Mouse (Mus musculus): ENCODE measurements at regions not wholly inside any gene's neighbourhood (a gene's known extent, or its start where the extent isn't known, plus 50 kb on each side); places are given as distances from the start of the nearest gene placed in this dataset.

DNA sequence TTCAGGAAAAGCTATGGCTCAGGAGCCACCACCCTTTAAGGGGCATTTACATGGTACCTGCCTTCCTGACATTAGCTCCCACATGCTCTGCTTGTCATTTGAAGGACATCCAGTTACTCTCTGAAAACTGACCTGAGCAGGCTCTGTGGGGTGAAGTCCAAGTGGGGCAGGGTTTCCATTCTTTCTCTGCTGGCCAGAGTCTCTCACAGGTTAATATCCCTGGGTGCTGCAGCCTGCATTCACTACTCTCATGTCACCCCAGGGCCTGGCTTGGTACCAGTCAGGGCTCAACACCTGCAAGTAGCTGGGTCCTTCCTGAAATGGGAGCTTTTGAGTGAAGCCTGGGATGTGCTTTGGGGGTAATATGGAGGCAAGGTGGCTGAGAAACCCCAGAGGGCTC, 188.8 kb upstream of the Ncam1 start:
- no peak for ATAC-seq (replicated peaks in 1 of 2; ENCODE audit: insufficient read depth in 1 of 2, low FRiP score in 2 of 2, low TSS enrichment in 1 of 2, low read depth in 1 of 2, poor library complexity in 2 of 2, severe bottlenecking in 2 of 2)

DNA sequence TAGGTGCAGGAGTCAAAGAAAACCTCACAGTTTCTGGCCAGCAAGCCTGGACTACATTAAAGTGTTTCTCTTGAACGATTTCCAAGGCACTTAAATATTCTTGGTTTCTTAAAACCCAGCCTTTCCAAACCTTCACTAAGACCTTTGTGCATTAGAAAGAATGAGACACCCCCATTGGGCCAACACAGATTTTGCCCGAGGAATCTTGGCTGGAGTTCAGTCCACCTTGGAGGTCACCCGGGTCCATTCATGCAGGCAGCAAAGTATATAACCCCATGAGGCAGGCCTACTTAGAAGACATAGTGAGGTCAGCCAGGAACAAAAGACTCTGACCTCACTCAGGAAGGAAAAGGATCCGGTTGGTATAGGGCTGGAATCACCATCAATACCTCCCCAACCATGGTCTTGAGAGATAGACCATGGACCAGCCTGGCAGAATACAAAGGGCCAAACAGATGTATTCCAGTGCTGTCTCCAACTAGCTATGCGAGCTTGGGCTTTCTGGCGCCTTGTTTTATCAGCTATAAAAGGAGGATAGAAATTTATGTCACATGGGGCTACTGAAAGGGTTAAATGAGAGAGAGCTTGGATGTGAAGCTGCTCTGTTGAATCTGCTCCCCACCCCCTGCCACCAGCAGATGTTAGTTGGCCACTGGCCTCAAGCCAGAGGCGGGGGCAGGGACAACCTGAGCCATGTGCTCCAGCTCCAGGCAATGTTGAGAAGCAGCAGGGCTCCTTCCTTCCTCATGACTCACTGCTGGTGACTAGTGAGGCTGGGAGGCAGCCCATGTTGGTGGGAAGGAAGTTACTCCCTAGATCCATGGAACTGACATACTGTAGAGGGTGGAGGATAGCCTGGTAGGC, 181.9 kb upstream of the Ncam1 start:
- no peak for ATAC-seq (replicated peaks in 1 of 2; ENCODE audit: insufficient read depth in 1 of 2, low FRiP score in 2 of 2, low TSS enrichment in 1 of 2, low read depth in 1 of 2, poor library complexity in 2 of 2, severe bottlenecking in 2 of 2)

DNA sequence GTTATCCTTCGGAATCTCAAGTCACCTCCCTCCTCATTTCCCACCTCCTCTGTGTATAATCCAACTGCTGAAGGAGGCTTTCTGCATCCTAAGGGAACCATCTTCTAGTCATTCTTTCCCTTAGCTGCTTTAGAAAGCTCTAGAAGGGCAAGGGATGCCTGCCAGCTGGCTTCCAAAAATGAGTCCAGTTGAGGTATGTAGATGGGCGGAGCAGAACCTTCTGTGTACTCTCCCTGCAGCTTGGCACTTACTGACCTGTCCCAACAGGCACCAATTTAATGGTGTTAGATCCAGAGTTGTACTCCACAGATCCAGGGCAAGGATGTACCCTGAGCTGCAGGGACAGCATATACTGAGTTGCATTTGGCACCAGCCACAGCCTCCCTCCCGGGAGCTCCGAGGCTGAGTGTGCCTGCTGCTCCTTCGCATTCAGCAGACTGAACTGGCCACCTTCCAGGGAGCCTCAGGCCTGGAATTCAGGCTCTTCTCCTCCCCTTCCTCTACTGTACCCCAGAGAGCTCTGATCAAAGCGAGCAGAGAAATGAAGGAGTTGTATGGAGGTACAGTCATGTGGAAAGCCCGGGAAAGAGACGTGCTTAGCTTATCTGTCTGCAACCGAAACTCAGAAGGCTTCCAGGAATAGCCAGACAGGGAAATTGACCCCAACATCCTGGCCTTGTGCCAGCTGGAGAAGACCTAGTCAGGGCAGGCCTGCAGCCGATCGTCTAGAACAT, 177.4 kb upstream of the Ncam1 start:
- ATAC-seq (replicated peaks in 1 of 2; ENCODE audit: insufficient read depth in 1 of 2, low FRiP score in 2 of 2, low TSS enrichment in 1 of 2, low read depth in 1 of 2, poor library complexity in 2 of 2, severe bottlenecking in 2 of 2): no peak

DNA sequence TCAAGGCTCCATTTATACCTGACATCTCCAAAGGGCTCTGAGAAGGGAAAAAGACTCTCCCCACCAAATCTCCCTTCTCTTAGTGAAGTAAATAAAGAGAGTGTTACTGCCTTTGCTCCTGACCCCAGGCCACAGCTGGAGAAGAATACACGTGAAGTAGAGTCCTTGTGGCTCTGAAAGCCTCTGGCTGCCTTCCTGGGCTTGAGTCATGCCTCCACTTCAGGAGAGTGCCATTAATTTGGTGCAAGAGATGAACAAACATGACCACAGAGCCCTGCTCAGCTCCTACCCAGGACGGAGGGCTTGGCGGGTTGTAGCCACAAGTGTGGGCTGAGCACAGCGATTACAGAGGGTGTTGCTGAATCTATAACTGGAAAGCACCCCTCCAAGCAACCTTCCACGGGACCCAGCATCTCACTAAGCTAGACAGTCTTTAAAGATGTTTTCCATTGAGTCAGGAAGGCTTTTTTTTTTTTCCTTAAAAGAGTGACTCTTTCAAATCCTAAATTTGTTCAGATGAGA, 175.3 kb upstream of the Ncam1 start:
- ATAC-seq (replicated peaks in 1 of 2; ENCODE audit: insufficient read depth in 1 of 2, low FRiP score in 2 of 2, low TSS enrichment in 1 of 2, low read depth in 1 of 2, poor library complexity in 2 of 2, severe bottlenecking in 2 of 2): no peak

DNA sequence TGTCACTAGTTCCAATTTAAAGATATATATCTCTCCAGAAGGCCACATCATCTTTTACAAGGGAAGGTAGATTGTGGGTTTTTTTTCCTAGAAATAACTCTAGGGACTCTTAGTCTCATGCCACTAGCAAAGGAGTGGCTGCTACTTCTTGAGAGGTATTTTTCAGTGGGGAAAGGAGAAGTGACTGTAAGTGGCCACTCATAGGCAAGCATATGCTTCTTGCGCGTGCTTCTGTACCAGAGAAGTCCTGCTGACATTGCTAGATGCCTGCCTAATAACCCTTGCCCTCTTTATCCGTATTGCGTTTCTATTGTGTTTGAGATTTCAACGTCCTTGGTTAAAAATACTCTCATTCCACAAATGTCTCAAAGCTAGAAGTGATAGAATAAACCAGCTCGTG, 170.7 kb upstream of the Ncam1 start:
- ATAC-seq (replicated peaks in 1 of 2; ENCODE audit: insufficient read depth in 1 of 2, low FRiP score in 2 of 2, low TSS enrichment in 1 of 2, low read depth in 1 of 2, poor library complexity in 2 of 2, severe bottlenecking in 2 of 2): no peak

DNA sequence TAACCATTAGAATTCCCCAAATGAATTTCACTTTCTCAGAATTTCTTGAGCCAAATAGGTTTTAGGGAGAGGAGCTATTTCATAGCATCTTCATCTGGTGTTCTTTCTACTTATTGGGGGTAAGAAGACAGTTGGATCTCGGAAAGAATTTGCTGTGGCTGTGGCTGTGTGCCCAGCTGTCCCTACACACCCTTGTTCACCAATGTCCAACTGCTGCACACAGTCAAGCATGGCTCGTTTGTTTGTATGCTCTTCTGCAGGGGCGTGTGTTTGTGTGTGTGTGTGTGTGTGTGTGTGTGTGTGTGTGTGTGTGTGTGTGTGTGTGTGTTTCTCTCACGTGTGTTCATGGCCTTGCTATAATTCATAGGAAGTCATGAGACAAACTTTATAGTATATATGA, 165.9 kb upstream of the Ncam1 start:
- no peak for ATAC-seq (replicated peaks in 1 of 2; ENCODE audit: insufficient read depth in 1 of 2, low FRiP score in 2 of 2, low TSS enrichment in 1 of 2, low read depth in 1 of 2, poor library complexity in 2 of 2, severe bottlenecking in 2 of 2)

DNA sequence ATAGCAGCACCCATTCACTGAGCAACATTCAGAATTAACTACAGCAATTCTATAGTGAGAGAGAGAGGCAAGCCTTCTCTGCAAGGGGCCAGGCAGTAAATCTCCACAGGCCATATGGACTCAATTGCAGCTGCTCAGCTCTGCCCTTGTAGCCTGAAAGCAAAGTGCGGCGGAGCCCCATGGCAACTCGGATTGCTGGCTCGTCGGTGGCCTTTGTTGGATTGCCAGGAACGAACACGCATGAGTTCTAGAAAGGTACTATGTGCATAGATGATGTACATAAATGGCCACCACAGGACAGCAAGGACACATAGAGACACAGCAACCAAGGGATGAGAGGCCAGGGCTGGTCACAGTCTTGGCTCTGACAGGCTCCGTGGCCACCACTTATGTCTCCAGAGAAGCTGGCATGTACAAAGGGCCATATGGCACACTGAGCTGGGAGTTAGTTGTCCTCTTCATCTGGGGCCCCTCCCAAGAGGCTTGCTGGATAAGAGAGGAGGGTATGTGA, 163.9 kb upstream of the Ncam1 start:
- no peak for ATAC-seq (replicated peaks in 1 of 2; ENCODE audit: insufficient read depth in 1 of 2, low FRiP score in 2 of 2, low TSS enrichment in 1 of 2, low read depth in 1 of 2, poor library complexity in 2 of 2, severe bottlenecking in 2 of 2)

DNA sequence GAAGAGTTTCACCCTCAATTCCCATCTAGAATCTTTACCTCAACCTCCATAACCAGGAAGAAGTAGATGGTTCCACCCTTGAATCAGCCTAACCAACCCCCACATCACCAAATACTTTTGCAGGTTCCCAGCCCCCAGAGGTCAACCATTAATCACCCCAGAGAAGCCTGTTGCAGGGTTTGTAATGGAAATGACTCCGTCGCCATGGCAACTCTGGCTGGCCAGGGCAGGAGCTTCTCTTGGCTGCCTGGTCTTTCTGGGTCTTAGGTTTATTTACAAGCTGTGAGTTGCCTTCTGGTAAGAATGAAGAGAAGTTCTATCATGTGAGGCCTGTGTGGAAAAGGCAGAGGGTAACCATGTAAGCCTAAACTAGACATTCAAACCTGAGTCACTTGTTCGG, 163.2 kb upstream of the Ncam1 start:
- no peak for ATAC-seq (replicated peaks in 1 of 2; ENCODE audit: insufficient read depth in 1 of 2, low FRiP score in 2 of 2, low TSS enrichment in 1 of 2, low read depth in 1 of 2, poor library complexity in 2 of 2, severe bottlenecking in 2 of 2)

DNA sequence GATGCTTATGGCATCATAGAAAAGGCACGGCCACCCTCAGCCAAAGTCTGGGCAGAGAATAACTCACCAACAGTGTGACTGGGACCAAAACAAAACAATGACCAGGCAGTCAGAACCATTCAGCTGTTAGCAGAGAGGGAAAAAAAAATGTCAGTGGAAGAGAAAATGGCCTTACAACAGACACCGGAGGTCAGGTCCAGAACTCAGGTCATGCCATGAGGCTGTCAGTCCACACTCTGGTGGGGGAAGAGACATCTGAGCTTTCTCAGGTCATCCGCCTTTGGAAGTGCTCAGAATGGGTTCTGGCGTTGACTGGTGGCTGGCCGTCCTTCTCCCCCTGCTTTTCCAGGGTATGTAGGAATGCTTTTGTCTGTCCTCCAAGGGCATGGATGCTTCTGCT, 162.6 kb upstream of the Ncam1 start:
- no peak for ATAC-seq (replicated peaks in 1 of 2; ENCODE audit: insufficient read depth in 1 of 2, low FRiP score in 2 of 2, low TSS enrichment in 1 of 2, low read depth in 1 of 2, poor library complexity in 2 of 2, severe bottlenecking in 2 of 2)

DNA sequence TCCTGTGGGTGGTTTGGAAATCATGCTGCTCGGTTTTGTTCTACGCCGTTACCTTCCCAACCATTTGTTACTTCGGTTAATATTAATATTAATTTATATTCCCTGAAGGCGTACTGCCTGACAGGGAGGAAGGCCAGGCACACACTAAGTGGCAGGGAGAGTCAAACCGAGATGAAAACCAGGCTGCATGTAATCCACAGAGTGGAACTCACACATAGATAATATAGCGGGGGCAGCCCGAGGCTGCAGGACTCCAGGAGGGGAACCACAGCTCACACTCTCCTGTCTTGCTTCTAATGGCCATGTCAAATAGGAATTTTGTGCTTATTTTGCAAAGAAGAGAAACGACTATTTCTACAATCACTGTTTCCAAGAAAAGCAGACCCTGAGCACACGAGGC, 161.3 kb upstream of the Ncam1 start:
- ATAC-seq (replicated peaks in 1 of 2; ENCODE audit: insufficient read depth in 1 of 2, low FRiP score in 2 of 2, low TSS enrichment in 1 of 2, low read depth in 1 of 2, poor library complexity in 2 of 2, severe bottlenecking in 2 of 2): no peak

DNA sequence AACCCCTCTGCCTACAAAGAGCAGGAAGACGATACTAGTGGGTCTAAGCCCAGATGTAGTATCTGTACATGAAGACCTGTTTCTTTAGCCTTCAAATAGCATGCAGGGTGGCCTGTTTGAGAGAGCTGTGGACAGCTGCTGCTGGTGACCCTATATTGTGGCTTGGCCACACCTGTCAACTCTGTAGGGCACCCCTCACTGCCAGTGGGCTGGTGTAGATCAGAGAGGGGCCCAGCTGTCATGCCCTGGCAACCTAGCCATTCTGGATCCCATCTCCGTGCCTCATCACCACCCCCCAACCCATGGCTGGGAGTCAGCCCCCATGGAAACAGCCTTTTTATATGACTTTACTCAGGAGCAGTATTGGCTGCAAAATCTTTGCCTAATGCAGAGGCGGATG, 160.2 kb upstream of the Ncam1 start:
- ATAC-seq (replicated peaks in 1 of 2; ENCODE audit: insufficient read depth in 1 of 2, low FRiP score in 2 of 2, low TSS enrichment in 1 of 2, low read depth in 1 of 2, poor library complexity in 2 of 2, severe bottlenecking in 2 of 2): no peak

DNA sequence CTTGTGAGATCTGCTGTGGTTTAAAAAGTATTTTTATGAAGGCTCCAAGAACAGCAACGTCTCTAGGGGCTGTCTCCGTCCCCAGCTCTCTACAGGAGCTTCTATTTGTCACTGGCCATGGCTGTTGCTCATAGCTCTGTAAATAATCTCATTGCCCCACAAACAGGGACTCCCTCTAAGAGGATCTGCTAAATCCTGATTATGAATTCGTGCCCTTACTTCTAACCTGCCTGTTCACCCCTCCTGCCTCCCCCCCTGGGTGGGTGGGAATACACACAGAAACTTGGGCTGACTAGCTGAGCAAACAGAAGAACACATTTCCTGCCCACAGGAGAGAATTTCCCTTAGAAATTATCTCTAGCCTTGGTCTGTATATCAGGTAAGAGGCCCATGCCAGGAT, 155.9 kb upstream of the Ncam1 start:
- ATAC-seq (replicated peaks in 1 of 2; ENCODE audit: insufficient read depth in 1 of 2, low FRiP score in 2 of 2, low TSS enrichment in 1 of 2, low read depth in 1 of 2, poor library complexity in 2 of 2, severe bottlenecking in 2 of 2): no peak

DNA sequence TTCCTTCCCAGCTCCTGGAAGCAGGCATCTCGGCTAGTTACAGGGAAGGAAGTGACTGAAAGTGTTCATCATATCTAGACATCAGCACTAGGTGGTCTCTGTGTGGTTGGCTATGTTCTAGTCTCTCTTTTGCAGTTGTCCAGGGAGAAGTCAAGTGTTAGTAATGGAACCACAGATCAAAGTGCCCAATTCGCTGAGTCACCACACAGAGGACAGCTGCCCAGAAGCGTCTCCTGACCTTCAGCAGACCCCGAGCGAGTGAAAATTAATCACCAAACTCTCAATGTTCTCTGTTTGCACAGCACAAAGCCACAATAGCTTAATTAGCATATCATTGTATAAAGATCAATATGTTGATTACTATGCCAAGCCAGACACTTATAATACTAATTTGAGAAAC, 151.6 kb upstream of the Ncam1 start:
- no peak for ATAC-seq (replicated peaks in 1 of 2; ENCODE audit: insufficient read depth in 1 of 2, low FRiP score in 2 of 2, low TSS enrichment in 1 of 2, low read depth in 1 of 2, poor library complexity in 2 of 2, severe bottlenecking in 2 of 2)

DNA sequence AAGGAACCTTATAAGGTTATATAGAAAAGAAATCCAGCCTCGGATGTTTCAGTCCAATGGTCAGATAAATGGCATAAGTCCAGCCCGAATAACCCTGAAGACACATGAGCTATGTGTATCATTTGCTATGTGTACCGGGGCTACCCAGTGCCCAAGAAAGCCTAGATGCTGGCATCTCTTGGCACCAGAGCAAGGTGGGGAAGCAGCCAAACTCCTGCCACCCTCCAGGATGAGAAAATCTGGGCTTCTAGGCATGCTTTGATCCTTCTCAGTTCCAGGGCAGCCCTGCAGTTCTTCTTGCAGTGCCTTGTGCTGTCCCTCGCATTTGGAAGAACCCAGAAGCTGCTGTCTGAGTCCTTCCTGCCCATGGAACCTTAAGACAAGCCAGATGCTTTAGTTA, 149.8 kb upstream of the Ncam1 start:
- ATAC-seq (replicated peaks in 1 of 2; ENCODE audit: insufficient read depth in 1 of 2, low FRiP score in 2 of 2, low TSS enrichment in 1 of 2, low read depth in 1 of 2, poor library complexity in 2 of 2, severe bottlenecking in 2 of 2): no peak

DNA sequence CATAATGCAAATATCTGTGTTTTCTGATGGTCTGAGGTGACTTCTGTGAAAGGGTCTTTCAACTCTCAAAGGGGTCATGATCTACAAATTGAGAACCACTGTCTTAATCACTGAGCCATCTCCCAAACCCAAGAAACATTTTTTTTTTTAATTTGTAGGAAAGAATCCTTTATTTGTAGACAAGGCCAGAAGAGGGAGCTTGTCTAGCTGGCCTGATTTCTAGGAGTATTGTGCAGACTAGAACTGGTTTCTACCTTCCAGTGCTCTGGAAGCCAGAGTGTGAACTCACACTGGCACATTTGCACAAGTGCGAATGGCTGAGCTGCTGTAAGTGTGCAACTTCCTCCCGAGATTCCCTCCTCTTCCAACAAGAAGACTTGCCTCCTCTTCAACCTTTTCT, 148.1 kb upstream of the Ncam1 start:
- ATAC-seq (replicated peaks in 1 of 2; ENCODE audit: insufficient read depth in 1 of 2, low FRiP score in 2 of 2, low TSS enrichment in 1 of 2, low read depth in 1 of 2, poor library complexity in 2 of 2, severe bottlenecking in 2 of 2): no peak

DNA sequence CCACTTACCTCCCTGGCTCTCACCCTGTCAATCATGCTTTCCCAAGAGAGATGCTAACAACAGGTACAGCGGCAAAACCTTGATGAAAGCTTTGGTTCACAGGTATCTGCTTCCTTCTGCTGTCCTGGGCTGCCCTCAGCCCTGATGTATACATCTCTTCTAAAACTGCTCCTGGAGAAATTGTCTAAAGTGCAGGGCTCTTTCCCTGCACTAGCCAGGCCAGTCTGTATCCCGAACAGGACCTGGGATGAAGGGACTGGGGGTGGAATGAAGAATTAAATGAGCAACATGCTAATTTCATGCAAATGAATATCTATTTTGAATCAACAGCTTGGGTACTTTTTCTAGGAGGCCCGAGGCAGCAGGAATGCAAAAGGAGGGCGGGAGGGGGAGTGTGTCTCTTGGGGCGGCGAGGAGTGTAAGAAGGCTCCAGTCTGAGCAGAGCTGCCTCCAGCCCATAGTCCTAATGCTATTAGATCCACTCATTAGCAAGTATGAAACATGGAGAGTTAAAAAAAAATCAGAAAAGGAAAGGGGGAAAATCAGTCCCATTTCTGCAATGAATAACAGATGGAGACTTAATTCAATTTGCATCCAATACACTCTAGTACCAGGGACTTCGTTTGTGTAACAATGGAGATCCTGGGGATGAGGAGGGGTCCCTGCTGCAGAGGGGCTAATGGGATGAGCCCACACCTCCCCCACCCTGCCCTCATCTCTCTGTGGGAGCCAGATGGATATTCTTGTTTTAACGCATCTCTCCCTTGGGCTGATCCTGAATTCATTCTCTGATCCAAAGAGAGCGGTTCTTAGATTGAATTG, 137.0 kb upstream of the Ncam1 start:
- no peak for ATAC-seq (replicated peaks in 1 of 2; ENCODE audit: insufficient read depth in 1 of 2, low FRiP score in 2 of 2, low TSS enrichment in 1 of 2, low read depth in 1 of 2, poor library complexity in 2 of 2, severe bottlenecking in 2 of 2)

DNA sequence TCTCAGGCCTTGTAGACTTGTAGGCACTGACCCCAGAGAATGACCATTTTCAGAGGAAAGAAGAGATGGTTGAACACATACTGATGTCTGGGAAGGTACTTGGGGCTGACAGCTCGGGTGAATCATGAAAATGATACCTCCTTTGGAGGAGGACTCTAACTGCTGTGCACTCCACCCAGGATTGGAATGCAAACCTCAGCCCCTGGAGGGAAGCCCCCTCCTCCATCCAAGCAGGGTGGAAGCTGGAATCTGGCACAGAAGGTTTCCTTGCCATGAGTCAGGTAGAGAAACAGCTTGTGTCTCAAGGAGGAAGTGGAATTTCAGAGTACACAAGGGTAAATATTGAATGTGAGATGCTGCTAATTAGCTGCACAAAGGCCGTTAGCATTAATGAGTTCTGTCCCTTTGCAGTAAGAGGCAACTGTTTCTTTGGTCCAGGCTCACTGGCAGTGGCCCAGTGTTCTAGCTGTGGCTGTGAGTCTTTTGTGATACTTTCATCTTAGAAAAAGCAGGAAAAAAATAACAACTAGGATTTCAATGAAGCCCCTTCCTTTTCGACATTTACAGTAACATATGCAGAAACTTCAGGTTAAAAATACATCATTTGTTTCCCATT, 129.4 kb upstream of the Ncam1 start:
- no peak for ATAC-seq (replicated peaks in 1 of 2; ENCODE audit: insufficient read depth in 1 of 2, low FRiP score in 2 of 2, low TSS enrichment in 1 of 2, low read depth in 1 of 2, poor library complexity in 2 of 2, severe bottlenecking in 2 of 2)

Measured in hematopoietic stem cell, adult 5-6 weeks (primary cell).